Comparison of ENCODE assay signal across 9 mouse cellular contexts in genomic region chr17:29589221-29589898, GRCm38 (mm10). TPM values are rescaled to one million over a fixed set of nuclear protein-coding genes. Genes with fewer than 3 reads are reported as not detected.
DNase-seq lines count a peak whose midpoint lies in the region; ATAC-seq lines count a peak whose summit lies in the region.
"Had no signal": no experiment of that assay in that cellular context is flagged by ENCODE, and none has a peak within 500 bp of the region (broad histone marks: within the 10 kb centered on the region; RNA-seq: fewer than 3 reads in every experiment).

No protein-coding gene starts in this region.

- no peaks in the 10 kb centered on the region for H3K27me3 ChIP-seq in intestine, embryonic 16.5 days (replicated peaks; ENCODE audit: control insufficient read depth, insufficient read depth, low read length)
- no peaks in the 10 kb centered on the region for H3K27me3 ChIP-seq in intestine, embryonic 15.5 days (replicated peaks)
- H3K27me3 ChIP-seq in embryonic facial prominence, embryonic 11.5 days (ENCODE audit: control insufficient read depth, insufficient read depth, low read length): no peaks in the 10 kb centered on the region
- H3K27me3 ChIP-seq in hindbrain, embryonic 13.5 days: no peaks in the 10 kb centered on the region
- no peaks in the 10 kb centered on the region for H3K27me3 ChIP-seq in midbrain, embryonic 15.5 days (replicated peaks)

- peak; percentile 21 for DNase-seq in embryonic facial prominence, embryonic 11.5 days (ENCODE audit: low spot score)
- DNase-seq in kidney, postnatal 36 days: no peak
- no peak for DNase-seq in urinary bladder, adult 2 months (ENCODE audit: low spot score)
- DNase-seq in cerebellum, adult 11-12 months: no peak

- H3K9ac ChIP-seq in intestine, embryonic 16.5 days (ENCODE audit: low read depth, low read length): no peak overlapping the region
- H3K9ac ChIP-seq in intestine, embryonic 15.5 days: no peak overlapping the region
- no peak overlapping the region for H3K9ac ChIP-seq in embryonic facial prominence, embryonic 11.5 days (replicated peaks; ENCODE audit: low read length)
- H3K9ac ChIP-seq in hindbrain, embryonic 13.5 days: 0 out of 2 replicates have a peak overlapping the region, but pooled peaks have one; percentile 35
- H3K9ac ChIP-seq in midbrain, embryonic 15.5 days: no peak overlapping the region

- peaks cover 6% of the 10 kb centered on the region; the same call in 1 of the 2 replicates for H3K4me1 ChIP-seq in intestine, embryonic 16.5 days (ENCODE audit: control insufficient read depth, insufficient read depth, low read length)
- peaks cover 6% of the 10 kb centered on the region; the same call in 1 of the 2 replicates for H3K4me1 ChIP-seq in intestine, embryonic 15.5 days (replicated peaks)
- no peaks in the 10 kb centered on the region for H3K4me1 ChIP-seq in embryonic facial prominence, embryonic 11.5 days (ENCODE audit: control insufficient read depth, insufficient read depth, low read length)
- peaks cover 24% of the 10 kb centered on the region for H3K4me1 ChIP-seq in hindbrain, embryonic 13.5 days (replicated peaks)
- H3K4me1 ChIP-seq in midbrain, embryonic 15.5 days: peaks cover 4% of the 10 kb centered on the region; the same call in 1 of the 2 replicates

- 0 out of 2 replicates have a peak overlapping the region, but pooled peaks have one; percentile 17 for H3K27ac ChIP-seq in intestine, embryonic 16.5 days (ENCODE audit: low read length)
- H3K27ac ChIP-seq in intestine, embryonic 15.5 days: no peak overlapping the region
- no peak overlapping the region; the same call in 1 of the 2 replicates for H3K27ac ChIP-seq in embryonic facial prominence, embryonic 11.5 days (replicated peaks; ENCODE audit: low read depth, low read length)
- H3K27ac ChIP-seq in hindbrain, embryonic 13.5 days: peak overlapping the region; percentile 78
- H3K27ac ChIP-seq in midbrain, embryonic 15.5 days: peak overlapping the region; percentile 55; the same call in 1 of the 2 replicates

- 61% methylated on average over 11 of the region's 11 CpGs for WGBS in intestine, embryonic 16.5 days
- WGBS in intestine, embryonic 15.5 days: 45% methylated on average over 11 of the region's 11 CpGs
- WGBS in embryonic facial prominence, embryonic 11.5 days: 59% methylated on average over 11 of the region's 11 CpGs
- 34% methylated on average over 11 of the region's 11 CpGs for WGBS in hindbrain, embryonic 13.5 days
- 32% methylated on average over 11 of the region's 11 CpGs for WGBS in midbrain, embryonic 15.5 days

- H3K9me3 ChIP-seq in intestine, embryonic 16.5 days (ENCODE audit: control insufficient read depth, low read length): no peaks in the 10 kb centered on the region
- no peaks in the 10 kb centered on the region for H3K9me3 ChIP-seq in intestine, embryonic 15.5 days
- no peaks in the 10 kb centered on the region for H3K9me3 ChIP-seq in embryonic facial prominence, embryonic 11.5 days (replicated peaks; ENCODE audit: control insufficient read depth, low read length)
- no peaks in the 10 kb centered on the region for H3K9me3 ChIP-seq in hindbrain, embryonic 13.5 days
- H3K9me3 ChIP-seq in midbrain, embryonic 15.5 days: no peaks in the 10 kb centered on the region

- H3K36me3 ChIP-seq in intestine, embryonic 16.5 days (ENCODE audit: control insufficient read depth, insufficient read depth, low read length): peaks cover 2% of the 10 kb centered on the region; the same call in 1 of the 2 replicates
- H3K36me3 ChIP-seq in intestine, embryonic 15.5 days: no peaks in the 10 kb centered on the region
- no peaks in the 10 kb centered on the region for H3K36me3 ChIP-seq in embryonic facial prominence, embryonic 11.5 days (replicated peaks; ENCODE audit: control insufficient read depth, insufficient read depth, low read depth, low read length)
- H3K36me3 ChIP-seq in hindbrain, embryonic 13.5 days: peaks cover 30% of the 10 kb centered on the region
- H3K36me3 ChIP-seq in midbrain, embryonic 15.5 days (replicated peaks): no peaks in the 10 kb centered on the region

- ATAC-seq in intestine, embryonic 16.5 days: no peak
- no peak for ATAC-seq in intestine, embryonic 15.5 days
- ATAC-seq in embryonic facial prominence, embryonic 11.5 days (replicated peaks; ENCODE audit: insufficient number of reproducible peaks, low FRiP score, low TSS enrichment, low read depth): 0 out of 2 replicates have a peak, but pooled peaks have one; percentile 42
- ATAC-seq in hindbrain, embryonic 13.5 days (ENCODE audit: low FRiP score): peak; percentile 75
- peak; percentile 82 for ATAC-seq in midbrain, embryonic 15.5 days (replicated peaks)

- no peak overlapping the region for H3K4me2 ChIP-seq in intestine, embryonic 16.5 days (ENCODE audit: low read depth, low read length)
- no peak overlapping the region for H3K4me2 ChIP-seq in intestine, embryonic 15.5 days (replicated peaks)
- no peak overlapping the region for H3K4me2 ChIP-seq in embryonic facial prominence, embryonic 11.5 days (ENCODE audit: low read depth, low read length)
- no peak overlapping the region for H3K4me2 ChIP-seq in hindbrain, embryonic 13.5 days
- no peak overlapping the region for H3K4me2 ChIP-seq in midbrain, embryonic 15.5 days

- H3K4me3 ChIP-seq in intestine, embryonic 16.5 days (ENCODE audit: low read length): no peak overlapping the region
- H3K4me3 ChIP-seq in intestine, embryonic 15.5 days (replicated peaks): no peak overlapping the region
- no peak overlapping the region for H3K4me3 ChIP-seq in embryonic facial prominence, embryonic 11.5 days (ENCODE audit: low read depth, low read length)
- no peak overlapping the region for H3K4me3 ChIP-seq in hindbrain, embryonic 13.5 days
- no peak overlapping the region for H3K4me3 ChIP-seq in midbrain, embryonic 15.5 days

RNA-seq across cellular contexts. Expression of gene Rnf8, which starts 25.2 kb away (rescaled TPM):
- polyA plus RNA-seq in intestine, embryonic 16.5 days (2015; fragmentation: Nextera tagmentation; extraction: Ambion mirVana): 51.0 and 55.9 TPM in 2 replicates
- polyA plus RNA-seq in intestine, embryonic 15.5 days (2015; fragmentation: Nextera tagmentation; extraction: Ambion mirVana): 62.8 and 64.4 TPM in 2 replicates
- polyA plus RNA-seq in embryonic facial prominence, embryonic 11.5 days (2014; fragmentation: Nextera tagmentation; extraction: Ambion mirVana): 118 and 129 TPM in 2 replicates
- 79.2 and 83.4 TPM in 2 replicates for polyA plus RNA-seq in hindbrain, embryonic 13.5 days (2015; fragmentation: Nextera tagmentation; extraction: Ambion mirVana)
- polyA plus RNA-seq in midbrain, embryonic 15.5 days (2015; fragmentation: Nextera tagmentation; extraction: Ambion mirVana): 85.6 and 88.0 TPM in 2 replicates
- 31.7 and 35.6 TPM in 2 replicates for polyA plus RNA-seq in urinary bladder, adult 2 months (2012; rRNA removed)

RNA-seq across cellular contexts. Expression of gene Gm28043, which starts 25.3 kb away (rescaled TPM):
- polyA plus RNA-seq in intestine, embryonic 16.5 days (2015; fragmentation: Nextera tagmentation; extraction: Ambion mirVana): 1.3 and 2.0 TPM in 2 replicates
- 2.4 and 2.7 TPM in 2 replicates for polyA plus RNA-seq in intestine, embryonic 15.5 days (2015; fragmentation: Nextera tagmentation; extraction: Ambion mirVana)
- polyA plus RNA-seq in embryonic facial prominence, embryonic 11.5 days (2014; fragmentation: Nextera tagmentation; extraction: Ambion mirVana): 1.8 and 2.1 TPM in 2 replicates
- 2.9 and 3.8 TPM in 2 replicates for polyA plus RNA-seq in hindbrain, embryonic 13.5 days (2015; fragmentation: Nextera tagmentation; extraction: Ambion mirVana)
- 1.8 and 2.2 TPM in 2 replicates for polyA plus RNA-seq in midbrain, embryonic 15.5 days (2015; fragmentation: Nextera tagmentation; extraction: Ambion mirVana)
- polyA plus RNA-seq in urinary bladder, adult 2 months (2012; rRNA removed): 1.7 and 1.8 TPM in 2 replicates

RNA-seq across cellular contexts. Expression of gene Tmem217, which starts 37.2 kb away (rescaled TPM):
- 0.33 and 0.87 TPM in 2 replicates for polyA plus RNA-seq in intestine, embryonic 16.5 days (2015; fragmentation: Nextera tagmentation; extraction: Ambion mirVana)
- 0.49 and 0.80 TPM in 2 replicates for polyA plus RNA-seq in intestine, embryonic 15.5 days (2015; fragmentation: Nextera tagmentation; extraction: Ambion mirVana)
- polyA plus RNA-seq in embryonic facial prominence, embryonic 11.5 days (2014; fragmentation: Nextera tagmentation; extraction: Ambion mirVana): 0.36 TPM in 2 replicates
- polyA plus RNA-seq in hindbrain, embryonic 13.5 days (2015; fragmentation: Nextera tagmentation; extraction: Ambion mirVana): 1.6 and 1.8 TPM in 2 replicates
- polyA plus RNA-seq in midbrain, embryonic 15.5 days (2015; fragmentation: Nextera tagmentation; extraction: Ambion mirVana): 1.5 and 1.7 TPM in 2 replicates
- polyA plus RNA-seq in urinary bladder, adult 2 months (2012; rRNA removed): 0.14 and 0.21 TPM in 2 replicates
- polyA plus RNA-seq: large intestine, adult 2 months had no signal

RNA-seq across cellular contexts. Expression of gene Tbc1d22b, which starts 39.8 kb away (rescaled TPM):
- polyA plus RNA-seq in intestine, embryonic 16.5 days (2015; fragmentation: Nextera tagmentation; extraction: Ambion mirVana): 12.4 and 12.6 TPM in 2 replicates
- polyA plus RNA-seq in intestine, embryonic 15.5 days (2015; fragmentation: Nextera tagmentation; extraction: Ambion mirVana): 13.1 and 13.8 TPM in 2 replicates
- 16.7 and 17.5 TPM in 2 replicates for polyA plus RNA-seq in embryonic facial prominence, embryonic 11.5 days (2014; fragmentation: Nextera tagmentation; extraction: Ambion mirVana)
- 22.1 and 22.8 TPM in 2 replicates for polyA plus RNA-seq in hindbrain, embryonic 13.5 days (2015; fragmentation: Nextera tagmentation; extraction: Ambion mirVana)
- 29.9 and 31.0 TPM in 2 replicates for polyA plus RNA-seq in midbrain, embryonic 15.5 days (2015; fragmentation: Nextera tagmentation; extraction: Ambion mirVana)
- 13.5 and 14.1 TPM in 2 replicates for polyA plus RNA-seq in urinary bladder, adult 2 months (2012; rRNA removed)

RNA-seq across cellular contexts. Expression of gene Gm17657, which starts 39.9 kb away (rescaled TPM):
- not detected in 2 replicates for polyA plus RNA-seq in intestine, embryonic 16.5 days (2015; fragmentation: Nextera tagmentation; extraction: Ambion mirVana)
- not detected in 2 replicates for polyA plus RNA-seq in intestine, embryonic 15.5 days (2015; fragmentation: Nextera tagmentation; extraction: Ambion mirVana)
- polyA plus RNA-seq in embryonic facial prominence, embryonic 11.5 days (2014; fragmentation: Nextera tagmentation; extraction: Ambion mirVana): not detected in 2 replicates
- polyA plus RNA-seq in hindbrain, embryonic 13.5 days (2015; fragmentation: Nextera tagmentation; extraction: Ambion mirVana): not detected in 2 replicates
- not detected in 2 replicates for polyA plus RNA-seq in midbrain, embryonic 15.5 days (2015; fragmentation: Nextera tagmentation; extraction: Ambion mirVana)
- not detected in 2 replicates for polyA plus RNA-seq in urinary bladder, adult 2 months (2012; rRNA removed)
- polyA plus RNA-seq: large intestine, adult 2 months had no signal

Comparison
In these comparisons a context has a peak if more than half of its experiments do, and no peak if none do; other contexts are left out.
1. H3K27ac ChIP-seq: peak in intestine, embryonic 16.5 days (single experiment), hindbrain, embryonic 13.5 days (single experiment) and midbrain, embryonic 15.5 days (single experiment); none in intestine, embryonic 15.5 days (single experiment) and embryonic facial prominence, embryonic 11.5 days (single experiment).
2. ATAC-seq: peak in embryonic facial prominence, embryonic 11.5 days (single experiment), hindbrain, embryonic 13.5 days (single experiment) and midbrain, embryonic 15.5 days (single experiment); none in intestine, embryonic 16.5 days (single experiment) and intestine, embryonic 15.5 days (single experiment).